Mouse (Mus musculus): ENCODE measurements at regions not wholly inside any gene's neighbourhood (a gene's known extent, or its start where the extent isn't known, plus 50 kb on each side); places are given as distances from the start of the nearest gene placed in this dataset.

DNA sequence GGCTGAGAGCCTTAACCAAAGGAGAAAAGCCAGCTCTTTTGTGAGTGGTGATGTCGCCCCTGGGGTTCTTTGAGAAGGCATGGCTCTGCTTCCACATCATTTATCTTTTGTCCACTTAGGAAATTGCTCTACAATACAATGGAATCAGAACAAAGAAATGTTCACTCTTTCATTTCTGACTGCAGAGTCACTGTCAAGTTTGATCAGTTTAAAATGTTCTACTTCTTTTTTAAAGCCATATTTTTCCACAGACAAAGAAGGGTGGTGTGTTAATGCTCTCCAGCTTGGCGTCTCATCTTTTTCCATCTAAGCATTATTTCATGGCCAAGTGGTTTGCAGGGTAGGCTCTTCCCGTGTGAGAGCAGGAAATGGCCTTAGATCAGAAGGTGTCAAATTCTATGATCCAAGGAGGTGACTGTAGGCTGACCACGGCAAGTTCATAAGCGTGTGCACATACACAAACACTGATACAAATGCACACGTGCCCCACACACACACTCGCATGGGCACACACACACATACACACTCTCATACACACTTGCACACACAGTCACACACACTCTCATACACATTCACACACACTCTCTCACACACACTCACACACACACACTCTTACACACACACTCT lies 645.9 kb downstream of the Zfp706 start:
- no peaks in the 10 kb centered on the region for H3K9me3 ChIP-seq (ENCODE audit: control insufficient read depth, low read length)
- no peak overlapping the region for H3K9ac ChIP-seq (ENCODE audit: low read depth, low read length)
- no peak overlapping the region for H3K4me3 ChIP-seq (ENCODE audit: low read depth, low read length)
- H3K27ac ChIP-seq (ENCODE audit: low read depth, low read length) = peak overlapping the region; percentile 80
- H3K4me1 ChIP-seq (replicated peaks; ENCODE audit: control insufficient read depth, insufficient read depth, low read length) = peaks cover 14% of the 10 kb centered on the region
- no peaks in the 10 kb centered on the region for H3K27me3 ChIP-seq (replicated peaks; ENCODE audit: control insufficient read depth, insufficient read depth, low read length)
- H3K4me2 ChIP-seq = no peak overlapping the region; the same call in 1 of the 2 replicates
- 55% methylated on average over 7 of the region's 7 CpGs for whole genome bisulfite sequencing
- DNase-seq (ENCODE audit: low spot score) (no peak), ATAC-seq (replicated peaks; ENCODE audit: low FRiP score) (no peak)
- H3K36me3 ChIP-seq (ENCODE audit: control insufficient read depth, insufficient read depth, low read length) = no peaks in the 10 kb centered on the region

DNA sequence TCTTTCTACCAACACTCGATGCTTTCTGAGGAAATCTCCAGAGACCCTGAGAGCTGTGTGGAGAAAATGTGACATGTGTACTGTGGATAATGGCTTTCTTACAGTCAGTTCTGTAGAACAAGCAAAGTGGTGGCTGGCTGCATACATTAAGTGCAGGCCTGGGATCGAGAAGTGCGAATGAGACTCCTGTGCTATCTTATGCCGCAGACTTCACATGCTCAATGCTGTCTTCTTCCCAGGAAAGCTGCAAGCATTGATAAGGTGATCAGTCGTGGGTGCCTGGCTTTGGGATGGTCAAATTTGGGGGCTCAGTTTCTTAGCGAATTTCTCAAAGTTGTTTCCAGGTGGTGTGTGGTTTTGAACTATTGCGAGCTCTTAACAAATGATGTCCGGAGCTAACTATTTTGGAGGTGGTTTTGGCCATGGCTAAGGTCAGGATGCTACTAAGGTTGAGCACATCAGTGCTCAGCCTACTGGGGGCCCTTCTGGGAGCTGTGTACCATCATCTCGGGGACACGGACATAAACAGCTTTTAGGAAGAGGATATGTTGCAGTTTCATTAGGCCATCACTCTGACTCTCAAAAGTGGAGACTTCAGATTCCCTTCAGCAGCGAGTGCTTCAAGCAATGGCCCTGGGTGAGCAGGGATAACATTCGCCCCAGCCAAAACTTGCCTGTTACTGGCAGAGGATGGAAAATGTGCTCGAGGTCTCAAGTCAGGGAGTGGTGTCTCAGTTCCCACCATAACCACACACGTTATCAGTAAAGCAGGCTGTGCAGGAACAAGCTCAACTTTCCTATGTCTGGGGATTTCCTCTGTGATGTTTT lies 646.7 kb downstream of the Zfp706 start:
- peak; percentile 42 for DNase-seq (ENCODE audit: low spot score)
- Histone ChIP-seq H3K4me2 (peak overlapping the region; percentile 41), H3K27me3 (replicated peaks; ENCODE audit: control insufficient read depth, insufficient read depth, low read length) (no peaks in the 10 kb centered on the region), H3K4me3 (ENCODE audit: low read depth, low read length) (no peak overlapping the region), H3K36me3 (ENCODE audit: control insufficient read depth, insufficient read depth, low read length) (no peaks in the 10 kb centered on the region), H3K9me3 (ENCODE audit: control insufficient read depth, low read length) (no peaks in the 10 kb centered on the region), H3K9ac (ENCODE audit: low read depth, low read length) (peak overlapping the region; percentile 7), H3K27ac (ENCODE audit: low read depth, low read length) (peak overlapping the region; percentile 80), H3K4me1 (replicated peaks; ENCODE audit: control insufficient read depth, insufficient read depth, low read length) (peaks cover 14% of the 10 kb centered on the region)
- 43% methylated on average over 14 of the region's 14 CpGs for WGBS
- ATAC-seq (replicated peaks; ENCODE audit: low FRiP score) = peak; percentile 99

DNA sequence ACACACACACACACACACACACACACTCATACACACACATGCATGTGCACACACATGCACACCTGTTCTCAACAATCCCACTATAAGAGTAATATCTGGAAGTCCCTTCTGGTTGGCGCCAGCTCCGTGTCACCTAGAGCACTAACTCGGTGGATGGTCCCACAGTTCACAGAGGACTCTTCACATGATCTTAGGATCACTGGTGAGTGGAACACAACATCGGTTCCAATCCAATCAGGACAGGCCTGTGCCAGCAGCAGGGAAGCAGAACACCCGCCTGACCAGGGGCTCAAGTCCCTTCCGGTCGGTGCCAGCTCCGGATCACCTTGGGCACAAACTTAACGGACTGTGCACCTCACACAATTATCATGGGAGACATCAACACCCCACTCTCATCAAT lies 651.7 kb downstream of the Zfp706 start:
- H3K36me3 ChIP-seq (ENCODE audit: control insufficient read depth, insufficient read depth, low read length) = no peaks in the 10 kb centered on the region
- ATAC-seq (replicated peaks; ENCODE audit: low FRiP score) = no peak
- 89% methylated on average over 9 of the region's 9 CpGs for WGBS

DNA sequence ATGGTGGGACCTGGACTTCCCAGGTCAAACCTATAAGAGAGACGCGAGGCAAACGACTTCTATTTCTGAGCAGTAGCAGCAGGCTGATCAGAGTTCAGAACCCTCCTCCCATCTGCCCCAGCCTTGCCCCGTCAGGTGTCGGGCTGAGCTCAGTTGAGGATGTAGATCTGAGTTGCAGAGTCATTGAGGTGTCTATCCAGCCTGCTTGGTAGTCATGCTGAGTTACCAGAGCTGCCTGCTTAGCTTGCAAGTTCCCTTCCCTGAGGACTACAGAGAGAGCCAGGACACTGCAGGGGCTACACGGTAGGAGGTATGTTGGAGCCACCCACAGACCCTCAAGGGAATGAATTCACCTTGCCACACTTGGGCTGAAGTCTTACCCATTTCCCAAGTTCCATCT lies 653.0 kb downstream of the Zfp706 start:
- WGBS = 80% methylated on average over 6 of the region's 6 CpGs
- DNase-seq (ENCODE audit: low spot score) (no peak), ATAC-seq (replicated peaks; ENCODE audit: low FRiP score) (no peak)
- Histone ChIP-seq H3K27me3 (replicated peaks; ENCODE audit: control insufficient read depth, insufficient read depth, low read length) (no peaks in the 10 kb centered on the region), H3K4me2 (no peak overlapping the region), H3K9me3 (ENCODE audit: control insufficient read depth, low read length) (no peaks in the 10 kb centered on the region), H3K36me3 (ENCODE audit: control insufficient read depth, insufficient read depth, low read length) (no peaks in the 10 kb centered on the region), H3K27ac (ENCODE audit: low read depth, low read length) (no peak overlapping the region), H3K4me1 (replicated peaks; ENCODE audit: control insufficient read depth, insufficient read depth, low read length) (no peaks in the 10 kb centered on the region), H3K4me3 (ENCODE audit: low read depth, low read length) (no peak overlapping the region), H3K9ac (ENCODE audit: low read depth, low read length) (no peak overlapping the region)

More for the DNA sequence above, 651.7 kb downstream of the Zfp706 start:
- DNase-seq (ENCODE audit: low spot score) = no peak
- Histone ChIP-seq H3K4me1 (replicated peaks; ENCODE audit: control insufficient read depth, insufficient read depth, low read length) (peaks cover 5% of the 10 kb centered on the region), H3K4me3 (ENCODE audit: low read depth, low read length) (no peak overlapping the region), H3K9ac (ENCODE audit: low read depth, low read length) (no peak overlapping the region), H3K27me3 (replicated peaks; ENCODE audit: control insufficient read depth, insufficient read depth, low read length) (no peaks in the 10 kb centered on the region), H3K9me3 (ENCODE audit: control insufficient read depth, low read length) (no peaks in the 10 kb centered on the region), H3K4me2 (no peak overlapping the region), H3K27ac (ENCODE audit: low read depth, low read length) (no peak overlapping the region)

DNA sequence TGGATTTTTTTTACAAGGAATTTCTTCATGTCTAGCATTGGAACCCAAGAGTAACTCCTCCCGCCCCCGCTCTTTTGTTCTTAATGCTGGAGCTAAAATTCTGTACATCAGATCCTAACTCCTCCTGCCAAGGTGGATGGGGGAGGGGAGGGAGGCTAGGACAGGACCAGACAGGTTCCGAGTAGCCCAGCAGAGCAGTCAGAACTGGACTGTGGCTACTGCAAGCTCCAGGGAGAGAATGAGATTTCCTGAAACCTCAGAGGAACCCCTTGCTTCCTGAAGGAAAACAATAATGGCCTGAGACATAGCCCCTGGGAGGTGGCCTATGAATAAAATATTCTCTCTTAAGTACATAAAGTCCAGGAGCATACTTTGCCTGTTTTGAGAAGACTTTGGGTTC lies 653.8 kb downstream of the Zfp706 start:
- no peak for ATAC-seq (replicated peaks; ENCODE audit: low FRiP score)
- no peaks in the 10 kb centered on the region for H3K27me3 ChIP-seq (replicated peaks; ENCODE audit: control insufficient read depth, insufficient read depth, low read length)

DNA sequence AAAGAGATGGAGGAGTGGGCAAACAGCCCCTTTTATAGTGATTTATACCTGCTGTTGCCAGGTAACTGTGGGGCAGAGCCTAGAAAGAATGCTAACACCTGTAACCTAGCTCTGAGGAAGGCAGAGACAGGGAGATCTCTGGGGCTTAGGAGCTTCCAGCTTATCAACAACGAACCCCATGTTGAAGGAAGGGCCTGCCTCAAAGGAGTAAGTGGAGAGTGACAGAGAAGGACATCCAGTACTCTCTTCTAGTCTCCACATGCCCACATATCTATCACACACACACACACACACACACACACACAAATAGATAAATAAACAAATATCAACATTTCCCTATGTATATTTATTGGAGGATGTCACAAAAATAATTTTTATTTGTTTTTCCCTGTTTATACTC lies 654.6 kb downstream of the Zfp706 start:
- no peak overlapping the region for H3K4me3 ChIP-seq (ENCODE audit: low read depth, low read length)
- no peaks in the 10 kb centered on the region for H3K36me3 ChIP-seq (ENCODE audit: control insufficient read depth, insufficient read depth, low read length)
- no peak for DNase-seq (ENCODE audit: low spot score)
- 83% methylated on average over 1 of the region's 1 CpGs for WGBS
- H3K27ac ChIP-seq (ENCODE audit: low read depth, low read length) = no peak overlapping the region
- no peak overlapping the region for H3K4me2 ChIP-seq
- H3K4me1 ChIP-seq (replicated peaks; ENCODE audit: control insufficient read depth, insufficient read depth, low read length) = no peaks in the 10 kb centered on the region
- no peaks in the 10 kb centered on the region for H3K27me3 ChIP-seq (replicated peaks; ENCODE audit: control insufficient read depth, insufficient read depth, low read length)
- H3K9ac ChIP-seq (ENCODE audit: low read depth, low read length) = no peak overlapping the region
- no peaks in the 10 kb centered on the region for H3K9me3 ChIP-seq (ENCODE audit: control insufficient read depth, low read length)
- no peak for ATAC-seq (replicated peaks; ENCODE audit: low FRiP score)

More for the DNA sequence above, 653.8 kb downstream of the Zfp706 start:
- H3K4me3 ChIP-seq (ENCODE audit: low read depth, low read length) = no peak overlapping the region
- WGBS = 83% methylated on average over 3 of the region's 3 CpGs
- H3K27ac ChIP-seq (ENCODE audit: low read depth, low read length) = no peak overlapping the region
- no peak overlapping the region for H3K9ac ChIP-seq (ENCODE audit: low read depth, low read length)
- no peak overlapping the region for H3K4me2 ChIP-seq
- DNase-seq (ENCODE audit: low spot score) = no peak
- no peaks in the 10 kb centered on the region for H3K36me3 ChIP-seq (ENCODE audit: control insufficient read depth, insufficient read depth, low read length)
- H3K4me1 ChIP-seq (replicated peaks; ENCODE audit: control insufficient read depth, insufficient read depth, low read length) = no peaks in the 10 kb centered on the region
- H3K9me3 ChIP-seq (ENCODE audit: control insufficient read depth, low read length) = no peaks in the 10 kb centered on the region

DNA sequence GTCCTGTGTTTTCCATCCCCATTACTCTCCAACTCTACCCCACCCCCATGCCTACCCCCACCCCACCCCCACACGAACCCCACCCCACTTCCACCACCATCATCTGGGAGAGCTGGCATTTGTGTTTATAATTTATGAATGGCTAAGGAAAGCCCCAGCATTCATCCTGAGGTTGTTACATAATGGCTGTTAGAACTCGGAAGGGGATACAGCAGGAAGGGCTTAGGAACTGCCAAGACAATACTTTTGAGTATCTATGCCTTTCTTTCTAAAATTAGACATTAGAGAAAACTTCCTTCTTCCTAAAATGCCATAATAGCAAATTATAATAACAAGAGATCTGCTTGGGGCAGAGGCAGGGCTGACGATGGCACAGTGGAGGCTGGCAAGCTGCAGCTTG lies 655.9 kb downstream of the Zfp706 start:
- no peak overlapping the region for H3K27ac ChIP-seq (ENCODE audit: low read depth, low read length)

DNA sequence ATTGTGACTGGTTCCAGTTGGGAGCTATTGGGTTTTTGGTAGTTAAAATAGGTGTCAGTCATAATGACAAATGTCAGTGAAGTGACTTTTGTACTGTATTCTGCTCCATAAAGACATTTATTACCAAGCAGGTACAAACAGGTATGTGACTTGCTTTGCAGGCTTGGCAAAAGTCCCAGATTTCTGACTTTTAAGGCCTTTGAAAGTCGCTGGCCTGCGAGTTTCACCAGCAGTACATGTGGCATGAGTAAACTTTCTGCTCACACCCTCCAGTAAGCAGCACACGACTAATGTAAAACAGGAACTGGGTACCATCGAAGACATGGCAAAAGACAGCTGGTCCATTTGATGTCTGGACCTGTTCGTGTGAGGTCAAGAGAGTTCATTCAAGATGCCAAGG lies 659.2 kb downstream of the Zfp706 start:
- Histone ChIP-seq H3K4me3 (ENCODE audit: low read depth, low read length) (no peak overlapping the region), H3K27ac (ENCODE audit: low read depth, low read length) (no peak overlapping the region), H3K4me1 (replicated peaks; ENCODE audit: control insufficient read depth, insufficient read depth, low read length) (no peaks in the 10 kb centered on the region), H3K4me2 (no peak overlapping the region), H3K9ac (ENCODE audit: low read depth, low read length) (no peak overlapping the region), H3K9me3 (ENCODE audit: control insufficient read depth, low read length) (no peaks in the 10 kb centered on the region), H3K36me3 (ENCODE audit: control insufficient read depth, insufficient read depth, low read length) (no peaks in the 10 kb centered on the region), H3K27me3 (replicated peaks; ENCODE audit: control insufficient read depth, insufficient read depth, low read length) (no peaks in the 10 kb centered on the region)
- ATAC-seq (replicated peaks; ENCODE audit: low FRiP score) = no peak
- no peak for DNase-seq (ENCODE audit: low spot score)
- WGBS = 79% methylated on average over 5 of the region's 5 CpGs

More for the DNA sequence above, 655.9 kb downstream of the Zfp706 start:
- Histone ChIP-seq H3K9ac (ENCODE audit: low read depth, low read length) (no peak overlapping the region), H3K9me3 (ENCODE audit: control insufficient read depth, low read length) (no peaks in the 10 kb centered on the region), H3K4me1 (replicated peaks; ENCODE audit: control insufficient read depth, insufficient read depth, low read length) (no peaks in the 10 kb centered on the region), H3K4me3 (ENCODE audit: low read depth, low read length) (no peak overlapping the region), H3K4me2 (no peak overlapping the region), H3K27me3 (replicated peaks; ENCODE audit: control insufficient read depth, insufficient read depth, low read length) (no peaks in the 10 kb centered on the region), H3K36me3 (ENCODE audit: control insufficient read depth, insufficient read depth, low read length) (no peaks in the 10 kb centered on the region)
- DNase-seq (ENCODE audit: low spot score) (no peak), ATAC-seq (replicated peaks; ENCODE audit: low FRiP score) (no peak)
- WGBS = 61% methylated on average over 3 of the region's 3 CpGs

Data from liver, embryonic 11.5 days (tissue).